Mouse (Mus musculus): Measurements from ENCODE around the gene Ms4a3. TPM values are rescaled to one million over a fixed set of nuclear protein-coding genes. Genes with fewer than 3 reads are reported as not detected.

The Ms4a3 gene
- polyA plus RNA-seq (2016; fragmentation: Nextera tagmentation; extraction: Ambion mirVana): not detected in 2 replicates

GRCm38 (mm10) chr19:11640732-11641131, at the start of gene Ms4a3:
Gene Ms4a3 (minus strand): TSS chr19:11640851.
- Histone ChIP-seq H3K27me3 (ENCODE audit: low read depth, poor library complexity, severe bottlenecking) (no peaks in the 10 kb centered on the region), H3K4me1 (no peaks in the 10 kb centered on the region), H3K4me3 (no peak within 1 kb of the TSS), H3K27ac (replicated peaks) (no peak within 1 kb of the TSS), H3K36me3 (no peaks in the 10 kb centered on the region), H3K9me3 (replicated peaks) (no peaks in the 10 kb centered on the region)
- 68% methylated on average over 1 of the region's 1 CpGs for whole genome bisulfite sequencing
- no peak for DNase-seq (ENCODE audit: low spot score)

- no peak for DNase-seq (ENCODE audit: low spot score)
- Histone ChIP-seq H3K36me3 (no peaks in the 10 kb centered on the region), H3K4me3 (no peak overlapping the region), H3K27ac (replicated peaks) (no peak overlapping the region), H3K27me3 (ENCODE audit: low read depth, poor library complexity, severe bottlenecking) (no peaks in the 10 kb centered on the region), H3K4me1 (no peaks in the 10 kb centered on the region), H3K9me3 (replicated peaks) (no peaks in the 10 kb centered on the region)
These were observed 20.9 kb upstream of the Ms4a3 start for GRCm38 (mm10) chr19:11661562-11661961.

GRCm38 (mm10) chr19:11660459-11660858, 19.8 kb upstream of the Ms4a3 start, which contains the start of gene Oosp2:
Gene Oosp2 (minus strand): TSS chr19:11660559.
- no peaks in the 10 kb centered on the region for H3K9me3 ChIP-seq (replicated peaks)
- DNase-seq (ENCODE audit: low spot score): no peak
- no peak within 1 kb of the TSS for H3K27ac ChIP-seq (replicated peaks)
- 87% methylated on average over 5 of the region's 5 CpGs for WGBS
- no peaks in the 10 kb centered on the region for H3K4me1 ChIP-seq
- H3K27me3 ChIP-seq (ENCODE audit: low read depth, poor library complexity, severe bottlenecking): no peaks in the 10 kb centered on the region
- H3K36me3 ChIP-seq: no peaks in the 10 kb centered on the region
- H3K4me3 ChIP-seq: no peak within 1 kb of the TSS

GRCm38 (mm10) chr19:11659142-11659541, 18.5 kb upstream of the Ms4a3 start:
- Histone ChIP-seq H3K36me3 (no peaks in the 10 kb centered on the region), H3K4me1 (no peaks in the 10 kb centered on the region), H3K27ac (replicated peaks) (no peak overlapping the region), H3K9me3 (replicated peaks) (no peaks in the 10 kb centered on the region), H3K4me3 (no peak overlapping the region), H3K27me3 (ENCODE audit: low read depth, poor library complexity, severe bottlenecking) (no peaks in the 10 kb centered on the region)
- 83% methylated on average over 2 of the region's 2 CpGs for WGBS
- no peak for DNase-seq (ENCODE audit: low spot score)

GRCm38 (mm10) chr19:11649564-11649963, 8.9 kb upstream of the Ms4a3 start:
- H3K36me3 ChIP-seq: no peaks in the 10 kb centered on the region
- WGBS: 87% methylated on average over 4 of the region's 4 CpGs
- H3K27me3 ChIP-seq (ENCODE audit: low read depth, poor library complexity, severe bottlenecking): no peaks in the 10 kb centered on the region

GRCm38 (mm10) chr19:11646166-11646565, 5.5 kb upstream of the Ms4a3 start:
- Histone ChIP-seq H3K27me3 (ENCODE audit: low read depth, poor library complexity, severe bottlenecking) (no peaks in the 10 kb centered on the region), H3K36me3 (no peaks in the 10 kb centered on the region), H3K4me1 (no peaks in the 10 kb centered on the region), H3K9me3 (replicated peaks) (no peaks in the 10 kb centered on the region), H3K4me3 (no peak overlapping the region), H3K27ac (replicated peaks) (no peak overlapping the region)
- no peak for DNase-seq (ENCODE audit: low spot score)
- WGBS: 84% methylated on average over 3 of the region's 3 CpGs

More at GRCm38 (mm10) chr19:11649564-11649963, 8.9 kb upstream of the Ms4a3 start:
- DNase-seq (ENCODE audit: low spot score): no peak
- Histone ChIP-seq H3K27ac (replicated peaks) (no peak overlapping the region), H3K4me3 (no peak overlapping the region), H3K4me1 (no peaks in the 10 kb centered on the region), H3K9me3 (replicated peaks) (no peaks in the 10 kb centered on the region)

- H3K9me3 ChIP-seq (replicated peaks): no peaks in the 10 kb centered on the region
- no peak overlapping the region for H3K27ac ChIP-seq (replicated peaks)
- H3K36me3 ChIP-seq: no peaks in the 10 kb centered on the region
- no peaks in the 10 kb centered on the region for H3K4me1 ChIP-seq
- H3K27me3 ChIP-seq (ENCODE audit: low read depth, poor library complexity, severe bottlenecking): no peaks in the 10 kb centered on the region
- no peak overlapping the region for H3K4me3 ChIP-seq
- no peak for DNase-seq (ENCODE audit: low spot score)
- 83% methylated on average over 4 of the region's 4 CpGs for WGBS
These were observed 1.6 kb downstream of the Ms4a3 start for GRCm38 (mm10) chr19:11639038-11639437.

GRCm38 (mm10) chr19:11635572-11635971, 5.1 kb downstream of the Ms4a3 start:
- H3K4me3 ChIP-seq: no peak overlapping the region
- no peaks in the 10 kb centered on the region for H3K9me3 ChIP-seq (replicated peaks)
- no peaks in the 10 kb centered on the region for H3K4me1 ChIP-seq
- WGBS: 88% methylated on average over 5 of the region's 5 CpGs
- H3K27ac ChIP-seq (replicated peaks): no peak overlapping the region
- no peaks in the 10 kb centered on the region for H3K36me3 ChIP-seq
- no peak for DNase-seq (ENCODE audit: low spot score)
- no peaks in the 10 kb centered on the region for H3K27me3 ChIP-seq (ENCODE audit: low read depth, poor library complexity, severe bottlenecking)

- no peak overlapping the region for H3K4me3 ChIP-seq
- H3K27ac ChIP-seq (replicated peaks): no peak overlapping the region
- H3K4me1 ChIP-seq: no peaks in the 10 kb centered on the region
- no peak for DNase-seq (ENCODE audit: low spot score)
- no peaks in the 10 kb centered on the region for H3K36me3 ChIP-seq
- H3K9me3 ChIP-seq (replicated peaks): no peaks in the 10 kb centered on the region
- H3K27me3 ChIP-seq (ENCODE audit: low read depth, poor library complexity, severe bottlenecking): no peaks in the 10 kb centered on the region
- WGBS: 78% methylated on average over 2 of the region's 2 CpGs
These were observed 6.3 kb downstream of the Ms4a3 start for GRCm38 (mm10) chr19:11634330-11634729.

- no peak for DNase-seq (ENCODE audit: low spot score)
- H3K27me3 ChIP-seq (ENCODE audit: low read depth, poor library complexity, severe bottlenecking): no peaks in the 10 kb centered on the region
- no peaks in the 10 kb centered on the region for H3K36me3 ChIP-seq
- 80% methylated on average over 1 of the region's 1 CpGs for WGBS
- no peaks in the 10 kb centered on the region for H3K9me3 ChIP-seq (replicated peaks)
- H3K4me3 ChIP-seq: no peak overlapping the region
- no peak overlapping the region for H3K27ac ChIP-seq (replicated peaks)
- H3K4me1 ChIP-seq: no peaks in the 10 kb centered on the region
These were observed 6.9 kb downstream of the Ms4a3 start for GRCm38 (mm10) chr19:11633732-11634131.

GRCm38 (mm10) chr19:11625231-11625630, 15.4 kb downstream of the Ms4a3 start:
- Histone ChIP-seq H3K27me3 (ENCODE audit: low read depth, poor library complexity, severe bottlenecking) (no peaks in the 10 kb centered on the region), H3K4me1 (no peaks in the 10 kb centered on the region), H3K9me3 (replicated peaks) (no peaks in the 10 kb centered on the region), H3K27ac (replicated peaks) (no peak overlapping the region), H3K4me3 (no peak overlapping the region), H3K36me3 (no peaks in the 10 kb centered on the region)
- no peak for DNase-seq (ENCODE audit: low spot score)
- WGBS: 86% methylated on average over 5 of the region's 5 CpGs

- DNase-seq (ENCODE audit: low spot score): no peak
- no peaks in the 10 kb centered on the region for H3K27me3 ChIP-seq (ENCODE audit: low read depth, poor library complexity, severe bottlenecking)
- H3K4me3 ChIP-seq: no peak overlapping the region
- H3K9me3 ChIP-seq (replicated peaks): no peaks in the 10 kb centered on the region
- H3K36me3 ChIP-seq: no peaks in the 10 kb centered on the region
- H3K27ac ChIP-seq (replicated peaks): no peak overlapping the region
- no peaks in the 10 kb centered on the region for H3K4me1 ChIP-seq
These were observed 15.9 kb downstream of the Ms4a3 start for GRCm38 (mm10) chr19:11624800-11625199.

- WGBS: 88% methylated on average over 2 of the region's 2 CpGs
- Histone ChIP-seq H3K27me3 (ENCODE audit: low read depth, poor library complexity, severe bottlenecking) (no peaks in the 10 kb centered on the region), H3K36me3 (no peaks in the 10 kb centered on the region), H3K9me3 (replicated peaks) (no peaks in the 10 kb centered on the region), H3K27ac (replicated peaks) (no peak within 1 kb of the TSS), H3K4me1 (no peaks in the 10 kb centered on the region), H3K4me3 (no peak within 1 kb of the TSS)
- DNase-seq (ENCODE audit: low spot score): no peak
These were observed 17.1 kb downstream of the Ms4a3 start, which contains the start of gene Ms4a2 for GRCm38 (mm10) chr19:11623551-11623950. Gene Ms4a2 (minus strand): TSS chr19:11623719.

- Histone ChIP-seq H3K4me1 (no peaks in the 10 kb centered on the region), H3K9me3 (replicated peaks) (no peaks in the 10 kb centered on the region), H3K4me3 (no peak overlapping the region), H3K36me3 (no peaks in the 10 kb centered on the region), H3K27ac (replicated peaks) (no peak overlapping the region), H3K27me3 (ENCODE audit: low read depth, poor library complexity, severe bottlenecking) (no peaks in the 10 kb centered on the region)
- no peak for DNase-seq (ENCODE audit: low spot score)
These were observed 22.7 kb downstream of the Ms4a3 start for GRCm38 (mm10) chr19:11617983-11618382.
